ENCODE assay signal across 8 mouse cellular contexts in genomic region chr2:154791661-154792642, GRCm38 (mm10). TPM values are rescaled to one million over a fixed set of nuclear protein-coding genes. Genes with fewer than 3 reads are reported as not detected.
DNase-seq lines count a peak whose midpoint lies in the region; ATAC-seq lines count a peak whose summit lies in the region.

No protein-coding gene starts in this region.

- WGBS in hindbrain, embryonic 12.5 days, result 1% methylated on average over 60 of the region's 67 CpGs

- peak; percentile 33 for ATAC-seq in hindbrain, embryonic 12.5 days (ENCODE audit: low FRiP score)

- H3K36me3 ChIP-seq in hindbrain, embryonic 12.5 days, result no peaks in the 10 kb centered on the region

- peaks cover 28% of the 10 kb centered on the region for H3K4me1 ChIP-seq in hindbrain, embryonic 12.5 days

- peak; percentile 71 for DNase-seq in MN1 (ENCODE audit: low spot score)
- DNase-seq in cerebellum, adult 9-11 months, result peak; percentile 81
- DNase-seq in frontal cortex, postnatal 10 days (ENCODE audit: low spot score in 2 of 2), result peak; percentile 54 to 72
- peak; percentile 38 to 40 for DNase-seq in layer of hippocampus, postnatal 25 days (ENCODE audit: extremely low spot score in 1 of 2, low spot score in 1 of 2)
- DNase-seq in lung, postnatal 36 days, result peak; percentile 89
- DNase-seq in retina, postnatal 1 day, result peak; percentile 74
- peak; percentile 71 to 83 for DNase-seq in urinary bladder, adult 18-20 months (ENCODE audit: low spot score in 2 of 2)

- peak overlapping the region; percentile 94 for H3K4me3 ChIP-seq in hindbrain, embryonic 12.5 days

- H3K27me3 ChIP-seq in hindbrain, embryonic 12.5 days, result no peaks in the 10 kb centered on the region

- H3K27ac ChIP-seq in hindbrain, embryonic 12.5 days, result peak overlapping the region; percentile 95

- peak overlapping the region; percentile 82 for H3K4me2 ChIP-seq in hindbrain, embryonic 12.5 days (replicated peaks)

- no peaks in the 10 kb centered on the region for H3K9me3 ChIP-seq in hindbrain, embryonic 12.5 days (replicated peaks)

- H3K9ac ChIP-seq in hindbrain, embryonic 12.5 days, result peak overlapping the region; percentile 95

RNA-seq across cellular contexts. Expression of gene a, which starts 0.8 kb away (rescaled TPM):
- polyA plus RNA-seq in hindbrain, embryonic 12.5 days (2016; fragmentation: Nextera tagmentation; extraction: Ambion mirVana), result 1.7 and 3.0 TPM in 2 replicates
- total RNA-seq in layer of hippocampus, postnatal 25 days (2021), result not detected

RNA-seq across cellular contexts. Expression of gene Raly, which starts 1.1 kb away (rescaled TPM):
- polyA plus RNA-seq in hindbrain, embryonic 12.5 days (2016; fragmentation: Nextera tagmentation; extraction: Ambion mirVana), result 34.1 and 37.7 TPM in 2 replicates
- 10 to 100 TPM; 70.8 to 74.2 TPM for total RNA-seq in layer of hippocampus, postnatal 25 days (2021)

RNA-seq across cellular contexts. Expression of gene Gm14214, which starts 22.1 kb away (rescaled TPM):
- polyA plus RNA-seq in hindbrain, embryonic 12.5 days (2016; fragmentation: Nextera tagmentation; extraction: Ambion mirVana), result 0.36 TPM in 1 of 2 replicates, not detected in the other
- total RNA-seq in layer of hippocampus, postnatal 25 days (2021), result not detected

Comparison
In these comparisons a context has a peak if more than half of its experiments do, and no peak if none do; other contexts are left out.
1. Peak in every context shown above with its lines: DNase-seq, ATAC-seq, H3K4me3 ChIP-seq and H3K27ac ChIP-seq.
2. DNase-seq: peak in every context shown above with its lines; median percentile 89 in lung, postnatal 36 days; 81 in cerebellum, adult 9-11 months; 77 in urinary bladder, adult 18-20 months; 74 in retina, postnatal 1 day; 71 in MN1; 63 in frontal cortex, postnatal 10 days; 39 in layer of hippocampus, postnatal 25 days.